Mouse (Mus musculus) heart, embryonic 12.5 days (tissue): ENCODE measurements around the gene Pfas. TPM values are rescaled to one million over a fixed set of nuclear protein-coding genes. Genes with fewer than 3 reads are reported as not detected.
"Not testable (repeated sequence)": the region's sequence is repeated elsewhere in the genome, so short reads cannot be mapped to it uniquely, and the experiment has no call there.

Source experiments
- ATAC-seq: fragments of 200-750 bp; cut with Nextera tagmentation; 2 replicates; pipeline ENCODE4 v1.8.0; 2017; ENCODE audit warnings: moderate TSS enrichment, moderate library complexity; ENCODE audit not compliant: insufficient number of reproducible peaks, low FRiP score
- H3K27ac ChIP-seq: fragments of 300-500 bp; sonication (generic); 2 replicates; pipeline ENCODE4 v1.5.1; 2016; ENCODE audit warnings: mild to moderate bottlenecking, moderate library complexity; ENCODE audit not compliant: poor library complexity, severe bottlenecking
- H3K27me3 ChIP-seq: fragments of 300-500 bp; sonication (generic); replicated peaks from 2 replicates; pipeline ENCODE4 v1.6.1; 2016; ENCODE audit warnings: mild to moderate bottlenecking, moderate library complexity
- H3K36me3 ChIP-seq: fragments of 300-500 bp; sonication (generic); 2 replicates; pipeline ENCODE4 v1.6.1; 2016; ENCODE audit warnings: mild to moderate bottlenecking, moderate library complexity
- H3K4me1 ChIP-seq: fragments of 300-500 bp; sonication (generic); replicated peaks from 2 replicates; pipeline ENCODE4 v1.6.1; 2016; ENCODE audit warnings: mild to moderate bottlenecking
- H3K4me2 ChIP-seq: fragments of 300-500 bp; sonication (generic); 2 replicates; pipeline ENCODE4 v1.6.1; 2016; ENCODE audit warnings: mild to moderate bottlenecking, moderate library complexity
- H3K4me3 ChIP-seq: fragments of 300-500 bp; sonication (generic); 2 replicates; pipeline ENCODE4 v1.5.1; 2016; ENCODE audit warnings: mild to moderate bottlenecking
- H3K9ac ChIP-seq: fragments of 300-500 bp; sonication (generic); 2 replicates; pipeline ENCODE4 v1.6.1; 2016; ENCODE audit warnings: mild to moderate bottlenecking, moderate library complexity
- H3K9me3 ChIP-seq: fragments of 300-500 bp; sonication (generic); replicated peaks from 2 replicates; pipeline ENCODE4 v1.6.1; 2016; ENCODE audit warnings: mild to moderate bottlenecking, moderate library complexity
- WGBS: fragments of 180-500 bp; shearing (Covaris S2); methylation state at CpG from one replicate; pipeline ENCODE4 v1.1.7; 2016; 5-methylcytosine and 5-hydroxymethylcytosine counted together
- microRNA-seq: library from miRNA; unstranded; fragments of <30 nt; microRNA quantifications from one replicate; pipeline ENCODE4, GENCODE M21; 2017
- polyA plus RNA-seq: library from polyadenylated mRNA; unstranded; fragments of >200 nt; fragmentation: Nextera tagmentation; extraction: Ambion mirVana; gene quantifications from 2 replicates; pipeline ENCODE4 v1.2.1, GENCODE M21; 2016

The Pfas gene
- polyA plus RNA-seq, 1 experiment from 2014 or later = 21.5 TPM

GRCm38 (mm10) chr11:68936951-68937350 is 71.3 kb downstream of the Pfas start:
- not testable (repeated sequence) for H3K4me3 ChIP-seq, H3K27ac ChIP-seq, H3K9me3 ChIP-seq, H3K4me2 ChIP-seq, H3K9ac ChIP-seq, ATAC-seq, H3K36me3 ChIP-seq, H3K4me1 ChIP-seq, H3K27me3 ChIP-seq
- 82% methylated on average over 4 of the region's 4 CpGs for WGBS

Small RNA genes lying within 50 kb of the gene (microRNA-seq; reads per million reads assigned to microRNA genes)
- gene Mir3062 = 11.6 reads per million, percentile 26 among the genes with 10 or more reads in this experiment

Other genes with a start within 250 kb of the Pfas start
- 62.7 and 67.0 TPM in 2 replicates for gene Ndel1, start 136.6 kb downstream of the Pfas start, polyA plus RNA-seq
- gene Rnf222, start 119.9 kb downstream of the Pfas start, polyA plus RNA-seq = 0.17 TPM in 1 of 2 replicates, not detected in the other
- gene Rpl26, start 106.9 kb downstream of the Pfas start, polyA plus RNA-seq = 640 and 666 TPM in 2 replicates
- gene Odf4, start 81.4 kb downstream of the Pfas start, polyA plus RNA-seq = not detected in 2 replicates
- gene Arhgef15, start 51.0 kb downstream of the Pfas start, polyA plus RNA-seq = 13.3 TPM in 2 replicates
- gene Slc25a35, start 40.3 kb downstream of the Pfas start, polyA plus RNA-seq = 1.4 and 2.2 TPM in 2 replicates
- 64.3 and 67.5 TPM in 2 replicates for gene Rangrf, start 33.3 kb downstream of the Pfas start, polyA plus RNA-seq
- gene Ctc1, start 7.5 kb upstream of the Pfas start, polyA plus RNA-seq = 60.8 and 62.7 TPM in 2 replicates
- 79.4 and 85.9 TPM in 2 replicates for gene Aurkb, start 37.2 kb upstream of the Pfas start, polyA plus RNA-seq
- 10.7 and 13.6 TPM in 2 replicates for gene Borcs6, start 51.3 kb upstream of the Pfas start, polyA plus RNA-seq
- 30.6 and 31.5 TPM in 2 replicates for gene Tmem107, start 62.3 kb upstream of the Pfas start, polyA plus RNA-seq
- 97.2 and 100 TPM in 2 replicates for gene Vamp2, start 80.0 kb upstream of the Pfas start, polyA plus RNA-seq
- gene Per1, start 86.8 kb upstream of the Pfas start, polyA plus RNA-seq = 9.4 and 9.8 TPM in 2 replicates
- 0.70 and 0.81 TPM in 2 replicates for gene Hes7, start 111.9 kb upstream of the Pfas start, polyA plus RNA-seq
- gene 9130213A22Rik, start 114.1 kb upstream of the Pfas start, polyA plus RNA-seq = 0.42 and 0.65 TPM in 2 replicates
- gene Aloxe3, start 117.4 kb upstream of the Pfas start, polyA plus RNA-seq = 0.17 and 0.54 TPM in 2 replicates
- gene Alox12b, start 148.5 kb upstream of the Pfas start, polyA plus RNA-seq = not detected in 2 replicates
- 1.2 and 1.4 TPM in 2 replicates for gene Alox8, start 189.4 kb upstream of the Pfas start, polyA plus RNA-seq
- 0.15 and 0.17 TPM in 2 replicates for gene Gucy2e, start 228.6 kb upstream of the Pfas start, polyA plus RNA-seq